Mouse (Mus musculus): ENCODE results near the gene Slc25a38. TPM values are rescaled to one million over a fixed set of nuclear protein-coding genes. Genes with fewer than 3 reads are reported as not detected.
A peak's percentile ranks its signal among the peaks of the same experiment; 100 is the strongest.

The Slc25a38 gene
- total and polyA plus RNA-seq, 2 experiments from 2014 or later: 31.4 to 49.1 TPM

DNA sequence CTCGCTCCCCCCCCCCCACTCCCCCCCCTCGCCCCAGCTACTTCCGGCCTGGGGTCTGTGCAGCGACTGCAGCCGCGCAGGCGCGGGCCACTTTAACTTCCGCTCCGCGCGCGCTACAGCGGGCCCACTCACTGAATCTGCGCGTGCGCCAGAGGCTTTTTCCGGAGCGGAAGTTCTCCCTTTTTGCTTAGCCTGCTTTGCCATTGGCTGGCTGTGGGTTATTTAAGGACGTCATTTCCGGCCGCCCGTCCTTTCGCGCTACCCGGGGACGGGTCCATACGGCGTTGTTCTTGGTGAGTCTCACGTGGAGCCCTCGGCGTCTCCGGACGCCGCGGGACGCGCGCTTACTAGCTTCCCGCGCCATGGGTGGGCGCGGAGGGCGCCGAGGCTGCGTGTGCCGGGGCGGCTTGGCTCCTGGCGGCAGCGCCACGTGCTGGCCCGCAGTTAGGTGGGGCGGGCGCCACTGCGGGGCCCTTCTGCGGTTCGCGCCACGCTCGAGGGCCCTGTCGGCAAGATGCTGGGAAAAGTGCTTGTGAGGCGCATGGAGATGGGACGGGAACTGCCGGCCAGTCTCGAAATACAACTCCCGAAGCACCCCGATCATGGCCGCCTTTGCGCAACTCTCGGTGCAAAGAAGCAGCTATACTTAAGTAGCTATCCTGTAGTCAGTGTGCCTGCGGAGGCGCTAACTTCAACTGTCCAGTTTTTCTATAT is 17.5 kb downstream of the Slc25a38 start, which contains the start of gene Rpsa:
Gene Rpsa, plus strand, starts transcription at position 152 of the 714 bp plus-strand sequence.
- Histone ChIP-seq H3K36me3 (ENCODE audit: insufficient read depth) (peaks cover 52% of the 10 kb centered on the region), H3K9ac (peak within 1 kb of the TSS; percentile 98), H3K9me3 (ENCODE audit: low read length) (no peaks in the 10 kb centered on the region), H3K27me3 (ENCODE audit: insufficient read depth, low read length) (no peaks in the 10 kb centered on the region), H3K27ac (ENCODE audit: low read depth, low read length) (peak within 1 kb of the TSS; percentile 89), H3K4me2 (ENCODE audit: low read depth) (peak within 1 kb of the TSS; percentile 67), H3K4me1 (ENCODE audit: insufficient read depth) (peaks cover 10% of the 10 kb centered on the region; the same call in 1 of the 2 replicates), H3K4me3 (ENCODE audit: low read depth, low read length) (peak within 1 kb of the TSS; percentile 100)
- TF ChIP-seq CTCF (IDR thresholded peaks at IDR 0.05; ENCODE audit: low read depth): 0 out of 2 replicates have a peak, but pooled peaks have one; percentile 5
- ATAC-seq (peak; percentile 99), DNase-seq (peak; percentile 100)
- WGBS: 1% methylated on average over 71 of the region's 72 CpGs

DNA sequence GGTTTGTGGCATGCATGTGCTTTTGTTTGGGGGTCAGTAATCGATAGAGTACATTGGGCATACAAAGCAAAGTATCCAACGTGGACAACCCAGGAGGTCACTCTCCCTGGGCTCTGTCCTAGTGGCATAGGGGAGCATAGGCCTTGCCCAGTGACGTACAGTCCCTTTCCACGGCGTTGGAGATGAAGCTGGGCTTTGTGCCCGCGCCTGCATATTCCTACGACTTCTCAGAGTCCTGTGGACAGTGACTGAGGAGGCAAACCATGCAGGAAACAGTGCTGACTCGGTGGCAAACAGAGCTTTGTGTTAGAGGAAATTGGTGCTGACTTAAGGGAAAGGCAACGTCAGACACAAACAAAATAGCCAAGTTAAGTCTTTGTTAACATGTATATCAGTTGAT is 19.1 kb downstream of the Slc25a38 start:
- Histone ChIP-seq H3K4me2 (ENCODE audit: low read depth) (peak overlapping the region; percentile 67; the same call in 1 of the 2 replicates), H3K4me1 (ENCODE audit: insufficient read depth) (peaks cover 10% of the 10 kb centered on the region; the same call in 1 of the 2 replicates), H3K27me3 (ENCODE audit: insufficient read depth, low read length) (no peaks in the 10 kb centered on the region), H3K36me3 (ENCODE audit: insufficient read depth) (peaks cover 48% of the 10 kb centered on the region), H3K4me3 (ENCODE audit: low read depth, low read length) (no peak overlapping the region), H3K27ac (ENCODE audit: low read depth, low read length) (no peak overlapping the region), H3K9ac (no peak overlapping the region), H3K9me3 (ENCODE audit: low read length) (no peaks in the 10 kb centered on the region)
- ATAC-seq (no peak), DNase-seq (no peak)
- 69% methylated on average over 10 of the region's 10 CpGs for WGBS
- no peak for TF ChIP-seq CTCF (IDR thresholded peaks at IDR 0.05; ENCODE audit: low read depth)

- 85% methylated on average over 3 of the region's 3 CpGs for WGBS
- no peak overlapping the region for H3K4me3 ChIP-seq (ENCODE audit: low read depth, low read length)
These were observed 21.7 kb downstream of the Slc25a38 start for GRCm38 (mm10) chr9:120131784-120132288.

DNA sequence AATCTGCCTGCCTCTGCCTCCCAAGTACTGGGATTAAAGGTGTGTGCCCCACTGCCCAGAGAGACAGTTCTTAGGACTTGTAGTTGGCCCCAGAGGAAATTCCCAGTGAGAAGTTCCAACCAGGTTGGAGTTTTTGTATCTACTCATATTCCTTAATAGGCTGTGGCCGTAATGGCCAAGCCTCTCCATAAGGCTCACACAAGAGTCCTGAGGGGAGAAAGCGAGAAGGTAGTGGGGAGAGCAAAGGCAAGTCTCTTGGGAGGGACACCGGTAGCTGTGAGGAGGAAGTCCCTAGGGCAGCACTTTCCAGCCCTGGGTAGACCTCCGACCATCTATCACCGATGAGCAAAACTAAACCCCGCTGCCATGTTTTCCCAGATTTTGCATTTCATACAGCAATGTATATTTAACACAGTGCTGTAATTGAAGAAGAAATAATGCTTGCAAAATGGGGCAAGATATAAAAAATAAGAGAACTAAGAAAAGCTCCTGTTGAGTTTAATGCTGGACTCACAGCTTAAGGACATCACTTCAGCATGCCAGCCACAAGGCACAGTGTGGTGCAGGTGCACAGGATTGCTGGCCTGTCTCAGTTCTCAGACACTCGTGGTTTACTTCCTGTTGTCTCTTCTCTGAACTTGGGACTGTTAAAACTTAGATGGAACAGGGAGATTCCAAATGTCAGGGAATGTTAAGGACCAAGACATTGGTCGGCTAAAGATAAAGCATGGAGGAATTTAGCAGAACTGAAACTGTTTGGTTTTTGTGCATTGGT is 23.0 kb downstream of the Slc25a38 start:
- H3K4me2 ChIP-seq (ENCODE audit: low read depth): no peak overlapping the region
- no peaks in the 10 kb centered on the region for H3K9me3 ChIP-seq (ENCODE audit: low read length)
- WGBS: 42% methylated on average over 8 of the region's 8 CpGs
- TF ChIP-seq CTCF (IDR thresholded peaks at IDR 0.05; ENCODE audit: low read depth): no peak
- H3K36me3 ChIP-seq (ENCODE audit: insufficient read depth): peaks cover 46% of the 10 kb centered on the region
- H3K4me1 ChIP-seq (ENCODE audit: insufficient read depth): peaks cover 9% of the 10 kb centered on the region; the same call in 1 of the 2 replicates
- no peak overlapping the region for H3K4me3 ChIP-seq (ENCODE audit: low read depth, low read length)
- H3K9ac ChIP-seq: no peak overlapping the region
- H3K27ac ChIP-seq (ENCODE audit: low read depth, low read length): no peak overlapping the region
- no peak for ATAC-seq
- H3K27me3 ChIP-seq (ENCODE audit: insufficient read depth, low read length): no peaks in the 10 kb centered on the region
- no peak for DNase-seq

More at GRCm38 (mm10) chr9:120131784-120132288, 21.7 kb downstream of the Slc25a38 start:
- no peaks in the 10 kb centered on the region for H3K9me3 ChIP-seq (ENCODE audit: low read length)
- ATAC-seq: no peak
- no peak overlapping the region for H3K4me2 ChIP-seq (ENCODE audit: low read depth)
- no peaks in the 10 kb centered on the region for H3K27me3 ChIP-seq (ENCODE audit: insufficient read depth, low read length)
- DNase-seq: no peak
- TF ChIP-seq CTCF (IDR thresholded peaks at IDR 0.05; ENCODE audit: low read depth): no peak
- no peak overlapping the region for H3K9ac ChIP-seq
- H3K4me1 ChIP-seq (ENCODE audit: insufficient read depth): peaks cover 10% of the 10 kb centered on the region; the same call in 1 of the 2 replicates
- no peak overlapping the region for H3K27ac ChIP-seq (ENCODE audit: low read depth, low read length)
- H3K36me3 ChIP-seq (ENCODE audit: insufficient read depth): peaks cover 46% of the 10 kb centered on the region

GRCm38 (mm10) chr9:120133755-120134475 is 23.7 kb downstream of the Slc25a38 start:
- TF ChIP-seq CTCF (IDR thresholded peaks at IDR 0.05; ENCODE audit: low read depth): no peak
- 64% methylated on average over 6 of the region's 6 CpGs for WGBS
- Histone ChIP-seq H3K4me2 (ENCODE audit: low read depth) (no peak overlapping the region), H3K9me3 (ENCODE audit: low read length) (no peaks in the 10 kb centered on the region), H3K4me1 (ENCODE audit: insufficient read depth) (0 out of 2 replicates have a peak, but pooled peaks cover 1% of the 10 kb centered on the region), H3K36me3 (ENCODE audit: insufficient read depth) (peaks cover 46% of the 10 kb centered on the region), H3K27ac (ENCODE audit: low read depth, low read length) (no peak overlapping the region), H3K27me3 (ENCODE audit: insufficient read depth, low read length) (no peaks in the 10 kb centered on the region), H3K4me3 (ENCODE audit: low read depth, low read length) (no peak overlapping the region), H3K9ac (no peak overlapping the region)
- DNase-seq (no peak), ATAC-seq (no peak)

DNA sequence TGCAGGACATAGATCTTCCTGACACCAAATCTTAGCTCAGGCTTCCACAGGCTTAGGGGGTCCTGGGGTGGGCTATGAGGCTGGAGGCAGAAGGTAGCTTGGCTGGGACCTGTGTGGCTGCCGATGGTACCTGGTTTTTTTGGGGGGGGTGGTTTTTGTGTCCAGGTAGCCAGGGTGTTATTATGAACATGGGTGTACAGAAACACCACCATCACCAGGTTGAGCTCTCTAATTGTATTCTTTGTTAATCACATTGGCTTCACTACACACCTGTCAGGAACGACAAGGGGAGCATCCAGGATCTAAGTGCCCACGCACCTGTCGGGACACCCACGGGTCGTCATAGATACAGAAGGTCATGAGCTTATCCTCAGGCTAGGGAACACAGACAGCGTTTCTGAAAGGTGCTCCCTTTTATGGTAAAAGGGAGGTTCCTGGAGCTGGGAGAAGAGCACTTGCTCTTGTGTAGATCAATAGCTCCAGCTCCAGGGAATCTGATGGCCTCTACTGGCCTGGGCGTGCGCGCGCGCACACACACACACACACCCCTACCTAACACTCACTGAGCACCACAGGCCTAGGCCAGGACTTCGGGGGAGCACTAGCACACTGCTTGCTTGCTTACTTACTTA is 24.5 kb downstream of the Slc25a38 start:
- Histone ChIP-seq H3K9ac (no peak overlapping the region), H3K27ac (ENCODE audit: low read depth, low read length) (no peak overlapping the region), H3K4me1 (ENCODE audit: insufficient read depth) (no peaks in the 10 kb centered on the region), H3K9me3 (ENCODE audit: low read length) (no peaks in the 10 kb centered on the region), H3K36me3 (ENCODE audit: insufficient read depth) (peaks cover 40% of the 10 kb centered on the region), H3K4me2 (ENCODE audit: low read depth) (no peak overlapping the region), H3K27me3 (ENCODE audit: insufficient read depth, low read length) (no peaks in the 10 kb centered on the region), H3K4me3 (ENCODE audit: low read depth, low read length) (no peak overlapping the region)
- ATAC-seq (no peak), DNase-seq (no peak)
- whole genome bisulfite sequencing: 88% methylated on average over 13 of the region's 13 CpGs
- no peak for TF ChIP-seq CTCF (IDR thresholded peaks at IDR 0.05; ENCODE audit: low read depth)
